24 mouse cellular contexts compared by ENCODE assay signal in genomic region chr2:159763115-159763514, GRCm38 (mm10).
DNase-seq lines count a peak whose midpoint lies in the region; ATAC-seq and TF ChIP-seq lines count a peak whose summit lies in the region.
"Had no signal": no experiment of that assay in that cellular context is flagged by ENCODE, and none has a peak within 500 bp of the region (broad histone marks: within the 10 kb centered on the region; RNA-seq: fewer than 3 reads in every experiment).

No protein-coding gene starts in this region.

- no peaks in the 10 kb centered on the region for H3K9me3 ChIP-seq in intestine, embryonic 14.5 days (ENCODE audit: control insufficient read depth, low read length)
- no peaks in the 10 kb centered on the region for H3K9me3 ChIP-seq in intestine, postnatal 0 days (ENCODE audit: control insufficient read depth)
- no peaks in the 10 kb centered on the region for H3K9me3 ChIP-seq in stomach, embryonic 14.5 days (ENCODE audit: control insufficient read depth, low read depth, low read length)
- no peaks in the 10 kb centered on the region for H3K9me3 ChIP-seq in stomach, embryonic 16.5 days (replicated peaks; ENCODE audit: control insufficient read depth, low read length)
- no peaks in the 10 kb centered on the region for H3K9me3 ChIP-seq in neural tube, embryonic 15.5 days (replicated peaks)
- H3K9me3 ChIP-seq: embryonic facial prominence, embryonic 13.5 days; embryonic facial prominence, embryonic 15.5 days; forebrain, embryonic 10.5 days; forebrain, embryonic 12.5 days had no signal

- H3K9ac ChIP-seq in intestine, embryonic 14.5 days (ENCODE audit: low read length) = no peak overlapping the region
- no peak overlapping the region for H3K9ac ChIP-seq in intestine, postnatal 0 days (ENCODE audit: low read depth, low read length)
- H3K9ac ChIP-seq in stomach, embryonic 14.5 days (replicated peaks; ENCODE audit: low read depth, low read length) = no peak overlapping the region
- no peak overlapping the region for H3K9ac ChIP-seq in stomach, embryonic 16.5 days (ENCODE audit: low read length)
- no peak overlapping the region for H3K9ac ChIP-seq in neural tube, embryonic 15.5 days (replicated peaks)
- H3K9ac ChIP-seq: embryonic facial prominence, embryonic 13.5 days; embryonic facial prominence, embryonic 15.5 days; forebrain, embryonic 12.5 days had no signal

- no peak overlapping the region for H3K4me3 ChIP-seq in intestine, embryonic 14.5 days (ENCODE audit: low read depth, low read length)
- H3K4me3 ChIP-seq in intestine, postnatal 0 days (ENCODE audit: low read depth, low read length) = no peak overlapping the region
- H3K4me3 ChIP-seq in stomach, embryonic 14.5 days (ENCODE audit: low read depth, low read length) = no peak overlapping the region
- no peak overlapping the region for H3K4me3 ChIP-seq in stomach, embryonic 16.5 days (replicated peaks; ENCODE audit: low read length)
- no peak overlapping the region for H3K4me3 ChIP-seq in neural tube, embryonic 15.5 days (replicated peaks)
- H3K4me3 ChIP-seq: embryonic facial prominence, embryonic 13.5 days; embryonic facial prominence, embryonic 15.5 days; erythroblast, embryonic 14.5 days; forebrain, embryonic 10.5 days; forebrain, embryonic 12.5 days had no signal

- H3K4me1 ChIP-seq in intestine, embryonic 14.5 days (replicated peaks; ENCODE audit: control insufficient read depth, insufficient read depth, low read length) = no peaks in the 10 kb centered on the region
- H3K4me1 ChIP-seq in intestine, postnatal 0 days (replicated peaks; ENCODE audit: control insufficient read depth, insufficient read depth, low read length) = no peaks in the 10 kb centered on the region
- no peaks in the 10 kb centered on the region for H3K4me1 ChIP-seq in stomach, embryonic 14.5 days (ENCODE audit: control insufficient read depth, insufficient read depth, low read length)
- H3K4me1 ChIP-seq in stomach, embryonic 16.5 days (ENCODE audit: control insufficient read depth, insufficient read depth, low read length) = no peaks in the 10 kb centered on the region
- H3K4me1 ChIP-seq in neural tube, embryonic 15.5 days = no peaks in the 10 kb centered on the region
- H3K4me1 ChIP-seq: embryonic facial prominence, embryonic 13.5 days; embryonic facial prominence, embryonic 15.5 days; forebrain, embryonic 10.5 days; forebrain, embryonic 12.5 days had no signal

- peak; percentile 84 for ATAC-seq in intestine, embryonic 14.5 days (replicated peaks; ENCODE audit: low FRiP score, low TSS enrichment, low read depth)
- ATAC-seq in intestine, postnatal 0 days = no peak
- peak; percentile 90 for ATAC-seq in stomach, embryonic 14.5 days (ENCODE audit: insufficient number of reproducible peaks, insufficient read depth, low FRiP score, low read depth)
- peak; percentile 89 for ATAC-seq in stomach, embryonic 16.5 days (ENCODE audit: insufficient read depth, low FRiP score)
- ATAC-seq in CD4-positive, CD25-positive, alpha-beta regulatory T cell, adult 4 months = no peak
- ATAC-seq in neural tube, embryonic 15.5 days (ENCODE audit: low FRiP score) = no peak
- ATAC-seq: forebrain, embryonic 14.5 days had no signal

- H3K27ac ChIP-seq in intestine, embryonic 14.5 days (ENCODE audit: low read depth) = no peak overlapping the region
- H3K27ac ChIP-seq in intestine, postnatal 0 days (ENCODE audit: low read depth, low read length) = no peak overlapping the region
- H3K27ac ChIP-seq in stomach, embryonic 14.5 days (ENCODE audit: low read length) = no peak overlapping the region
- H3K27ac ChIP-seq in stomach, embryonic 16.5 days (ENCODE audit: low read length) = no peak overlapping the region
- no peak overlapping the region for H3K27ac ChIP-seq in neural tube, embryonic 15.5 days (replicated peaks)
- H3K27ac ChIP-seq: embryonic facial prominence, embryonic 13.5 days; embryonic facial prominence, embryonic 15.5 days; forebrain, embryonic 10.5 days; forebrain, embryonic 12.5 days had no signal

- DNase-seq in intestine, embryonic 14.5 days (ENCODE audit: low spot score) = no peak
- DNase-seq in natural killer cell, adult 2 months (ENCODE audit: low spot score in 2 of 2) = no peak
- DNase-seq: adrenal gland, adult 2 months; adrenal gland, postnatal 10 days; adrenal gland, postnatal 25 days; B cell, adult 2 months; cerebellum, adult 11 months; cerebellum, adult 18-20 months; cerebellum, adult 8-10 months; cerebellum, adult 9-11 months; cerebellum, postnatal 14 days; cerebellum, postnatal 36 days; embryo, embryonic 11 days had no signal

- no peak overlapping the region for H3K4me2 ChIP-seq in intestine, embryonic 14.5 days (ENCODE audit: low read length)
- H3K4me2 ChIP-seq in intestine, postnatal 0 days (replicated peaks; ENCODE audit: low read depth) = no peak overlapping the region
- H3K4me2 ChIP-seq in stomach, embryonic 14.5 days (replicated peaks; ENCODE audit: low read depth, low read length) = no peak overlapping the region
- no peak overlapping the region for H3K4me2 ChIP-seq in stomach, embryonic 16.5 days (ENCODE audit: low read depth, low read length)
- H3K4me2 ChIP-seq in neural tube, embryonic 15.5 days = no peak overlapping the region
- H3K4me2 ChIP-seq: embryonic facial prominence, embryonic 13.5 days; embryonic facial prominence, embryonic 15.5 days; forebrain, embryonic 12.5 days had no signal

- no peaks in the 10 kb centered on the region for H3K27me3 ChIP-seq in intestine, embryonic 14.5 days (replicated peaks; ENCODE audit: control insufficient read depth, insufficient read depth, low read length)
- no peaks in the 10 kb centered on the region for H3K27me3 ChIP-seq in intestine, postnatal 0 days (replicated peaks; ENCODE audit: control insufficient read depth, insufficient read depth, low read length)
- no peaks in the 10 kb centered on the region for H3K27me3 ChIP-seq in stomach, embryonic 14.5 days (ENCODE audit: control insufficient read depth, insufficient read depth, low read length)
- no peaks in the 10 kb centered on the region for H3K27me3 ChIP-seq in stomach, embryonic 16.5 days (ENCODE audit: control insufficient read depth, insufficient read depth, low read length)
- H3K27me3 ChIP-seq in neural tube, embryonic 15.5 days (replicated peaks) = no peaks in the 10 kb centered on the region
- H3K27me3 ChIP-seq: embryonic facial prominence, embryonic 13.5 days; embryonic facial prominence, embryonic 15.5 days; forebrain, embryonic 12.5 days had no signal

- 38% methylated on average over 6 of the region's 6 CpGs for WGBS in intestine, embryonic 14.5 days
- 23% methylated on average over 6 of the region's 6 CpGs for WGBS in intestine, postnatal 0 days
- 22% methylated on average over 6 of the region's 6 CpGs for WGBS in stomach, embryonic 14.5 days
- WGBS in stomach, embryonic 16.5 days = 27% methylated on average over 6 of the region's 6 CpGs
- 85% methylated on average over 6 of the region's 6 CpGs for WGBS in neural tube, embryonic 15.5 days

- no peaks in the 10 kb centered on the region for H3K36me3 ChIP-seq in intestine, embryonic 14.5 days (ENCODE audit: control insufficient read depth, insufficient read depth, low read length)
- no peaks in the 10 kb centered on the region for H3K36me3 ChIP-seq in intestine, postnatal 0 days (ENCODE audit: control insufficient read depth, insufficient read depth)
- H3K36me3 ChIP-seq in stomach, embryonic 14.5 days (ENCODE audit: control insufficient read depth, insufficient read depth, low read length) = no peaks in the 10 kb centered on the region
- no peaks in the 10 kb centered on the region for H3K36me3 ChIP-seq in stomach, embryonic 16.5 days (ENCODE audit: control insufficient read depth, insufficient read depth, low read length)
- H3K36me3 ChIP-seq in neural tube, embryonic 15.5 days = no peaks in the 10 kb centered on the region
- H3K36me3 ChIP-seq: embryonic facial prominence, embryonic 13.5 days; embryonic facial prominence, embryonic 15.5 days; forebrain, embryonic 10.5 days; forebrain, embryonic 12.5 days had no signal

- no peak for TF ChIP-seq CTCF in intestine, postnatal 0 days (IDR thresholded peaks at IDR 0.05; ENCODE audit: low read depth)

Comparison
In these comparisons a context has a peak if more than half of its experiments do, and no peak if none do; other contexts are left out.
1. ATAC-seq: peak in intestine, embryonic 14.5 days (single experiment), stomach, embryonic 14.5 days (single experiment) and stomach, embryonic 16.5 days (single experiment); none in intestine, postnatal 0 days (single experiment), CD4-positive, CD25-positive, alpha-beta regulatory T cell, adult 4 months (single experiment) and neural tube, embryonic 15.5 days (single experiment).